Mouse (Mus musculus) thymus, postnatal 14 days (tissue): Measurements from ENCODE around the gene Wnt5b.

Experiments
- DNase-seq: peaks from one replicate; pipeline ENCODE4 v3.0.0; 2021

Gene Wnt5b

DNA sequence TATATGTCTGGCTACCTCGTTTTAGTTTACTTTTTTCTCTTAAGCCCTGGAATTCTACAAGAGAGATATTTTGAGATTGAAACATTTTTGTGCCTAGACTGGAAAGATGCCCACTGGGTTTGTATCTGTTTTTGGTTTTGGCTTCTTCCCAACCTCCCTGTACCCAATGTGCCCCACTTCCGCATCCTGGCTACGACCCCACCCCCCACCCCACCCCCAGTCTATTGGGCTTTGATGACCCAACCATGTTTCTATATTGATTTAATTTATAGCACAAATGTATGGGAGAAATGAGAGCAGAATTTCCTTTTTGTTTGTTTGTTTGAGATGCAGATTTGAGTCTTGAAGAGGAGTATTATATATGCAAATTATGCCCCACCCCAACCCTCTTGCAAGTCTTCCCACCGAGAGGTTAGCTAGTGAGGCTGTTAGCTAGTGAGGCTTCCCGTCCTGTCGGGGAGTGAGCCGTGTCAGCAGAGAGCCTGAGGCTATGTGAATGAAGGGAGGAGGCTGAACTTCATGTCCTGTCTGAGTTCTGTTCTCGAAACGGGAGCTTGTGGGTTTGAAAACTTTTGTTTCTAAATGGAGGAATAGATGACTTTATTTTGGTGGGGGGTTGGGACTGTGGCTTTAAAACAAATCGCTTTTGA, 62.3 kb downstream of the Wnt5b start:
- peak; percentile 69 for DNase-seq

- DNase-seq, result peak; percentile 65
Measured at GRCm38 (mm10) chr6:119480706-119481331, 63.3 kb downstream of the Wnt5b start.

DNA sequence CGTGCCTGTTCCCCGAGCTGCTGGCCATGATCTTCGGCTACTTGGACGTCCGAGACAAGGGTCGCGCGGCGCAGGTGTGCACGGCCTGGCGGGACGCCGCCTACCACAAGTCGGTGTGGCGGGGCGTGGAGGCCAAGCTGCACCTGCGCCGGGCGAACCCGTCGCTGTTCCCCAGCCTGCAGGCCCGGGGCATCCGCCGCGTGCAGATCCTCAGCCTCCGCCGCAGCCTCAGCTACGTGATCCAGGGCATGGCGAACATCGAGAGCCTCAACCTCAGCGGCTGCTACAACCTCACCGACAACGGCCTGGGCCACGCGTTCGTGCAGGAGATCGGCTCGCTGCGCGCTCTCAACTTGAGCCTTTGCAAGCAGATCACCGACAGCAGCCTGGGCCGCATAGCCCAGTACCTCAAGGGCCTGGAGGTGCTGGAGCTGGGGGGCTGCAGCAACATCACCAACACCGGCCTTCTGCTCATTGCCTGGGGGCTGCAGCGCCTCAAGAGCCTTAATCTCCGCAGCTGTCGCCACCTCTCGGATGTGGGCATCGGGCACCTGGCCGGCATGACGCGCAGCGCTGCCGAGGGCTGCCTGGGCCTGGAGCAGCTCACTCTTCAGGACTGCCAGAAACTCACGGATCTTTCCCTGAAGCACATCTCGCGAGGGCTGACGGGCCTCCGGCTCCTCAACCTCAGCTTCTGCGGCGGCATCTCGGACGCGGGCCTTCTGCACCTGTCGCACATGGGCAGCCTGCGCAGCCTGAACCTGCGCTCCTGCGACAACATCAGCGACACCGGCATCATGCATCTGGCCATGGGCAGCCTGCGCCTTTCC, 64.1 kb downstream of the Wnt5b start:
- DNase-seq, result peak; percentile 80

GRCm38 (mm10) chr6:119479343-119479875, 64.7 kb downstream of the Wnt5b start, which contains the start of gene Fbxl14:
TSS of gene Fbxl14 (plus strand) at chr6:119479668.
- peak; percentile 77 for DNase-seq

DNA sequence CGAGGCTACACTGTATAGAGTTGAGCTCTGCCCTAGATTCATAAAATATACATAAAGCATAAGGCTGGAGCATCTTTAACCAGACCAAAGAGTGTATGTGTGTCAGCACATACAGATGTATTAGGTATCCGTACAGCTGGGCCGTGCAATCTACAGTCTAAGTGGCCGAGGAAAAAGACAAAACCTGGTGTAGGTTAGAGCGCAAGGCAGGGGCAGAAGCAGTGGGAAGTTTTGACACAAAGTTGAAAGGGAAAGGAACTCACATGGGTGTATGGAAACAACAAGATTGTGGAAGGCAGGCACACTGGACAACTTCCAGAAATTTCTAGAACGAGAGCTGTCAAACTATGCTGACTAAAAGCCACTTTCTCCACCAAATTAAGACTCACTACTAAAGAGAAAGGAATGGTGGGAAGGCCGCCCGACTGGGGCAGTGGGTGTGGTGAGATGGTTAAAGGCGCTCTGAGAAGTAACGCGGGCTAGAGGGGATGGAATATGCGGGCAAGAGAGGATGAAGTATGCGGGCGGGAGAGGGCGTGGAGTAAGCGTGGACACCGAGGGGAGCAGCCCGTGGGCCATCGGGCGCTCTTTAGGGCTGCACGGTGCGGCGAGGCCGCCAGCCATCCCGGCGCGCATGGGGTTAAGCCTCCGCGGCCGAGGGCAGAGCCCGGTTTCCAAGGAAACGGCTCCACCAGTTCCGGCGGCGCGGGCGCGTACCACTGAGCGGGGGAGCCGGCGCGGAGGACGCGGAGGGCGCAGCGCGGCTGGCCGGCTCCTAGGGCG, 65.4 kb downstream of the Wnt5b start:
- DNase-seq, result peak; percentile 91

- DNase-seq, result no peak
Measured at GRCm38 (mm10) chr6:119477686-119478310, 66.3 kb downstream of the Wnt5b start.

DNA sequence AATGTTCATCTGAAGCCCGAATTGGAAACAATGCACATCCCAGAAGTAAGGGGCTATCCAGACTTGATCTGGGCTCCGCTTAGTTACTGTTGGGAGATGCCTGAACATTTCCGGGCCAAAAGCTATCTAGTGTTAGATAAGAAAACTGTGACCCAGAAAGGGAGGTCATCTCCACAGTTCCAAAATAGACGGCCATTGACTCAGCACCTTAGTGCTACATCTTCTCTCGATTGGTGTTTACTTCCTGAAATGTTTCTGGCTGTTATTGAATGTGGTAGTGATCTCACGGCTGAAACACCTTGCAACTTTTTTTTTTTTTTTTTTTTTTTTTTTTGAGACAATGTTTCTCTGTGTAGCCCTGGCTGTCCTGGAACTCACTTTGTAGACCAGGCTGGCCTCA, 68.2 kb downstream of the Wnt5b start:
- DNase-seq, result no peak

GRCm38 (mm10) chr6:119473992-119474391, 70.2 kb downstream of the Wnt5b start:
- no peak for DNase-seq

DNA sequence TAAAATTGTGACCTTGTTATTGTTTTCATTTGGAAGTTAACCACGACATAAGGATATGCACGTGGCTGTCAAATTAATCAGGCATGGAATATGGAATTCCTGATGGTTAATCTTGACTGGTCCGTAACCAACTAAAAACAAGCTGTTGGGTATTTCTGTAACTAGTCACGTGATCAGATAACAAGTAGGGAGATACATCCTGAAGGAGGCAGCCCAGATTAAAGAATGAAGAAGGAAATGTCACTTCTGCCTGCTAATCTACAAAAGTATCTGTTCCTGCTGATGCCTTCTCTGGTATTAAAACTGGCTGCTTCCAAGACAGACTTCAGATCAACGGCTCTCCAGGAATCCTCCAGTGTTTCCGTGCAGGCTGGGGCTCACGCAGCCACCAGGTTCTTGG, 70.7 kb downstream of the Wnt5b start:
- no peak for DNase-seq

GRCm38 (mm10) chr6:119472705-119473104, 71.4 kb downstream of the Wnt5b start:
- DNase-seq, result no peak

GRCm38 (mm10) chr6:119472135-119472534, 72.0 kb downstream of the Wnt5b start:
- peak; percentile 63 for DNase-seq

- no peak for DNase-seq
Measured at GRCm38 (mm10) chr6:119470777-119471176, 73.4 kb downstream of the Wnt5b start.

DNA sequence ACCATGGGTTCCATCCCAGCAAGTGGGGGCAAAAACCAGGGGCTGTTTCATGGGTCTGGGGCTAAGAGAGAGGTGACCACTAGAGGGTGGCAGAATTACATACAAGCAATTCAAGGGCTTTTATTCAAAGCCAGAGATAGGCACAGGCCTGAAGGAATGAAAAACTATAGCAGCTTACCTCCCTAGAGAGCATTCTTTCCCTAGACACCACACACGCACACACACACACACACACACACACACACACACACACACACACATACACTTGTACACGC, 76.4 kb downstream of the Wnt5b start:
- peak; percentile 51 for DNase-seq

DNA sequence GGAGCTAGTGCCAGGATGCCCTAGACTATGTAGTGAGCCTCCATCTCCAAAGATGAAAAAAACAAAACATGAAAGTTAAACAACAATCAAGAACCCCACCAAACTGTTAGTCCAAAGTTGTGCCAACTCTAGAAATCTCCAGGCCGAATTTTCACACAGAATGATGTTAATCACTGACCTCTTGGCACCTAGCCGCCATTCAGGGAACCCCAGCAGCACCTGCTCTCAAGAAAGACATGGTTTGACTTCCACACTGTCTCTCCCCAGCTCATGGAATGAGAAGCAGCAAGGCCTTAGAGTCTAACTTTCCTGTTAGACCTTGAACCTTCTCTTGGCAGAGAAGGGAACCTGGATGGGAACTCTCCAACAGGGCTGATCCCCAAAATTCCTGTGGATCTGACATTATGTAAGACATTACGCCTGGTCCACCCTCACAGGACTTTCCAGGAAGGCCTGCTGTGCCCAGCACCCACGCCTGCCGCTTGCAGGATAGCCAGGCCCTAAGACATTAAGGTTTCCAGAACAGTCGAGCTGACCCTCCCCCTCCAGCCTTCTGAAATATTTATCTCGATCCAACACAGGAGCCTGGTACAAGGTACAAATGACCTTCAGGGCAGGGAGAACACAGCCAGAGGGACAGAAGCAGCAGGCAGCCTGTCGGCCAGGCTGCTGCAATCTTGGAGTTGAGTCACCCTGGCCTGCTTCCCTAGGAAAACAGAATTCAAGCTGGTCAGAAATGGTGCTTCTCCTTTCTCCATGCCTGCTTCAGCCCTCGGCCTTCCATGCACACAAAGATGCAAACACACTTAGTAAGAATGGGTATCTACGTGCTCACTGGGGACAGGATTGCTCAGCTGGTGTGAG, 77.0 kb downstream of the Wnt5b start:
- no peak for DNase-seq

- no peak for DNase-seq
Measured at GRCm38 (mm10) chr6:119466161-119466560, 78.0 kb downstream of the Wnt5b start.

GRCm38 (mm10) chr6:119460391-119460790, 83.8 kb downstream of the Wnt5b start:
- no peak for DNase-seq

GRCm38 (mm10) chr6:119459041-119459440, 85.1 kb downstream of the Wnt5b start:
- no peak for DNase-seq

DNA sequence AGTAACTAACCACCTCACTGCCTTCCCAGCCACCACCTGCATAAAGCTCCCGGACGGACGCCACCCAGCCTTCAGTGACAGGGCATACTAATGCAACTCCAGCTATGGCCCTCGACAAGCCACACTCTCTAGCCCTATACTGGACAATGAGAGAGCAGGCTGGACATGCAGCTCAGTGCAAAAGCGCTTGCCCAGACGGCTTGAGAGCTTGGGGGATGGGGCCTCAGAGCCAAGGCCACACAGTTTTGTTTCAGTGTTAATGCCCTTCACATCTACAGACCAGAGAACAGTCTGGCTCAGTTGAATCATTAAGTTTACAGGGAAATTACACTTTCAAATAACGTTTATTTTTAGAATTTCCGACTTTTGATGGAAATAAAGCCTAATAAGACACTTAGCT, 86.0 kb downstream of the Wnt5b start:
- no peak for DNase-seq

GRCm38 (mm10) chr6:119451981-119452499, 92.1 kb downstream of the Wnt5b start:
- DNase-seq, result no peak

DNA sequence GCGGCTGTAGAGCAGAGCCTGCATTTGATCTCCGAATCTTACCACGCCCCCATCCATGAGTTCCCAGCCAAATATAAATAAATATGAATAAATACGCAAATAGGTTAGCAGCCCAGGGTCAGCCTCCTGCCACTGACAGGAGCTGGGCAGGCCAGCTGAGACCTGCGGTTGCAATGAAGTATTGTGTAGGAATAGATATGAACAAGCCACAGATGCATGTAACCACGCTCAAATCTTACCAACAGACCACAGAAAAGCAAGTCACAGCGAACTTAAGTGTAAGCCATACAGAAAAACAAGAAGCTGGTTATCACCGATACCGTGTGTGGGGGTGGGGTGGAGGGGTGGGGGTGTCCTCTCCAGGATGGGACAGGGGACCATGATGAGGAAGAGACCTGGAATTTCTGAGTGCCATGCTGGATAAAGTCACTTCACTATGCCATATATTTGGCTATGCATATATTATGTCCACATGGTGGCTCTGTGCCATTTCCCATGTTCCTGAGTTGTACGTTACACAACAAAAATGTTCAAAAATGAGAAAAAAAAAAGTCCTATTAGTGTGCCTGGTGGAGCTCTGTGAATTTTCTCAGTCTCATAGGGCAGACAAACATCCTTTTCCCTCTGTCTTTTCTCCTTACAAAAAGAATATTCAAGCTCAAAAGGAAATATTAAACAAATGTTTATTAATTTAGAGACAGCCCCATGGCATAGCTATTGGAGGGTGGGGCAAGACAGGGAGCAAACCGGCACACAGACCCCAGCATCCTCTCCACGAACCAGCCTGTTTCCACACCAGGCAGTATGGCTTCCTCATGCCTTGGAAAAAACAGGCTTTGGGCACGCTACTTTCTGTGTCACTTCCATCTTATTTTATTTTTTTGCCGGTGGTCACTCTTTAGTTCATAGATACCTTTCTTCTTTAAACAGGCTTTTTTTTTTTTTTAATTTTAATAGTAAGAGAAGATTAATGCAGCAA, 92.9 kb downstream of the Wnt5b start:
- DNase-seq, result no peak
